Mouse (Mus musculus) CD4-positive, CD25-positive, alpha-beta regulatory T cell, adult 2 months (primary cell): Measurements from ENCODE around the gene Dlx5.

Experiments used
- DNase-seq: peaks from one replicate; pipeline ENCODE4 v3.0.0-alpha.2; 2012; ENCODE audit warnings: low read depth, low spot score

Gene Dlx5

DNA sequence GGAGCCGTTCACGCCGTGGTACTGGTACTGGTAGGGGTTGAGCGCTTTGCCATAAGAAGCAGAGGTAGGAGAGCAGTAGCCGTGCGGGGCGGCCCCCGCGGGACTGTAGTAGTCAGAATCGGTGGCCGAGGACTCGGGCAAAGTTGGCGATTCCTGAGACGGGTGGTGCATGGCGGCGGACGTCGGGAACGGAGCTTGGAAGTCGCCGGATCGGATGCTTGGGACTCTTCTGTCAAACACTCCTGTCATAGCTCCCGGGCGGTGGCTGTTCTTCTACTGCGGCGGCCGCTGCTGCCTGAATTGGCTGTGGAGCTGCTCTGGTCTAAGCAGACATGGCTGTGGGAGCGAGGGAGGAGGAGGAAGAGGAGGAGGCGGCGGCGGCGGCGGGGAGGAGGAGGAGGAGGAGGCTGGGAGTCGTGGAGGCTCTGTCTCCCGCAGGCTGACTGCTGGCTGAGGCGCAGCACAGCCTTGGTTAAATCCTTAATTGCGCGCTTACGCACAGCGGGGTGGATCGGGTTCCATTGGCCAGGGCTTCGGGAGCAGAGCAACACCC, at the start of gene Dlx5:
Dlx5 (minus strand) TSS at position 448 of the 553 bp plus-strand sequence.
- no peak for DNase-seq

DNA sequence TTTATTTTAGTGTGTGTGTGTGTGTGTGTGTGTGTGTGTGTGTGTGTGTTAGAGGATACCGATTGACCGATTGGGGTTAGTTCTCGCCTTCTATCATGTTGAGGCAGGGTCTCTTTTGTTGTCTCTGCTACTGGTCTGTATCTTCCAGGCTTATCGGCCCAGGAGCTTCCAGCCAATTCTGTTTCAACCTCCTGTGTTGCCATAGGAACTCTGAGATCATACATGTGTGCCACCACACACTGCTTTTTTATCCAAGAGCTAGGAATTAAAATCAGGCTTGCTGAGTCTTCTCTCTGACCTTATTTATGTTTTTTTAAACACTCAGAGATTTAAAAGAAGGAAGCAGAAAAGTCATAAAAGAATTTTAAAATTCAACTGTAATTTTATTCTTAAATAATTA, 49.6 kb upstream of the Dlx5 start:
- DNase-seq = no peak

DNA sequence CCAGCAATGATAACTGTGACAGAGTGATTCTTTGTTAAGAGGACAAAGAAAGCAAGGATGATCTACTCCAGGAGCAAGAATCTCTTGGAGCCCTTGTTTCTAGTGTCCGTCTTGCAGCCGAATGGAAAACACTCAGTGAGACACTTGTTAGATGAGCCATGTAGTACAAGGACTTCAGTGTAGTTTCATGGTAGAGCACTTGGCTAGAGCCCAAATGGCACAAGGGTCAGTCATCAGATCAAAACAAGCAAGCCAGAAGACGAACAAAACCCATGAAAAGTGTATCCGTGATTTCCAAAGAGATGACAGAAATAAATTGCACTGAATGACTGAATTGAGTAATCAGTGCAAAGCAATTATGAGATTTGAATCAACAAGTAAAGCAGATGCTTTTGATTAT, 48.9 kb upstream of the Dlx5 start:
- DNase-seq = no peak

DNA sequence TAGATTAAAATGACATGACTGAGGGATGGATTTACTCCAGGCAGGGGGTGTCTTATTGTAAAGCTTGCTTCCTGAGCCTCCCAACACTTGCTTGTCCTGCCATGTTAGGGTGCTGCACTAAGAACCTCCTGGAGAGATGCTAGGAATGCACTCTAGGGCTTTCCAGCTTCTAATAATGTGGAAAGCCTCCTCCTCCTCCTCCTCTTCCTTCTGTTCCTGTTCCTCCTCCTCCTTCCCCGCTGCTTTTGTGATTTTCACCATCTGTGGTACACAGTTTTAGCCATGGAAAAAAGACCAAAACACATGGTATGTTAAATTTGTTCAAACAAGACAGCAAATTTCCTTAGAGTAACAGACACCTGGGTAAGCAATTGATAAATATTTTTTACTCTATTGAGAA, 43.4 kb upstream of the Dlx5 start:
- no peak for DNase-seq

DNA sequence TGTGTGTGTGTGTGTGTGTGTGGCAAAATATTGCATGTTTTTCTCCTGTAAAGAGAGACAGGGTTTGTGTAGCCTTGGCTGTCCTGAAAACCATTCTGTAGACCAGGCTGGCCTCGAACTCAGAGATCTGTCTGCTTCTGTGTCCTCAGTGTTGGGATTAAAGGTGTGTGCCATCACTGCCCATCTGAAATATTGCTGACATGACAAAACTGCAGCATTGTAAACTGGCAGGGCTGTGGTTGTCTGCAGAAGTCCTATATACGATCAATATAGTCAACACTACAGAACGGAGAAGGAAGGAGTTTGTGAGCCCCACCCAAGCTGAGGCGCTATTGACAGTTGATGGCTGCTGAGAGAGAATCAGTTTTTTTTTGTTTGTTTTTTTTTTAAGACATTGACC, 35.4 kb upstream of the Dlx5 start:
- DNase-seq = no peak

DNA sequence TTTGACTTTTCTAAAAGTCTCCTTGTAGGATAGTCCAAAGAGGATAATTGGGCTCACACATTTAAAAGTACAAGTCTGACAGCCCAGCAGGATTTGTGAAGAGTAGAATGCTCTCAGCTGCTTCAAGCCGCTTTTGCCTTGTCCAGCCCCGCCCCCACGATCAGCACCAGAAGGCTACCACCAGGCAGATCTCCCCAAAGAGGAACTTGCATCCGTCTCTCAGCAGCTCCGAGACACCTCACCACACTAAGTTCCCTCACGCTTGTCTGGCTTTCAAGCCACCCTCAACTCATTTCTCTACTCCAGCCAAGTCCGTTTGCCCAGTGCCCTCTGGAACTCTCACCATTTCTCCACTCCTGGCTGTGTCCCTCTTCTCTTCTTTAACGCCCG, 33.6 kb upstream of the Dlx5 start:
- no peak for DNase-seq

DNA sequence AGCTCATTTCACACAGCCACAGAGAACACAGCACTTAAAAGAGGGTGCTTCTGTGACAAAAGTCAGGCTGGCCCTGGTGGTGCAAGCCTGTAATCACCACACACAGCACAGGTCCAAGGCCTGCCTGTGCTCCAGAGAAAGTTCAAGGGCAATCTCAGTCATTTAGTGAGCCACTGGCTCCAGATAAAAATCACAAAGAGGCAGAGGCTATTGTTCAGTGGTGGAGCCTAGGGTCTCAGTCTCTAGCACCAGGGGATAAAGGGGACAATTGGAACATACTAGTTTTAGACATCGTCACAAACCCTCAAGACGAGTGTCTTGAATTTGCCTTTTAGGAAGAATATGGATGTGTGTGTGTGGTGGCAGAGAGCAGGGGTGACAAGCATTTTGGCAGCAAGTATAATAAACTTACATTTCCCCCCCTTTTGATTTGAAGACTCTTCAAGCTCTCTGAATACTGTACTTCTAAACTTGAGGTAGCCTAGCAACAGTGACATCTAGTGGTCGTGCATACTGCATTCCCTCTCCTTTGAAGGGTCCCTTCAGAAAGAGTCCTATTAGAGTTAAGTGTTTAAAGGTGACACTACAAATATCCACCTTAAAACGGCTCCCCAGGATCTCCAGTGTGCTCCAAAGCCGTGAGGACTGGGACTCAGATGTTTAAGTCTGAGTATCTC, 33.1 kb upstream of the Dlx5 start:
- peak; percentile 47 for DNase-seq

DNA sequence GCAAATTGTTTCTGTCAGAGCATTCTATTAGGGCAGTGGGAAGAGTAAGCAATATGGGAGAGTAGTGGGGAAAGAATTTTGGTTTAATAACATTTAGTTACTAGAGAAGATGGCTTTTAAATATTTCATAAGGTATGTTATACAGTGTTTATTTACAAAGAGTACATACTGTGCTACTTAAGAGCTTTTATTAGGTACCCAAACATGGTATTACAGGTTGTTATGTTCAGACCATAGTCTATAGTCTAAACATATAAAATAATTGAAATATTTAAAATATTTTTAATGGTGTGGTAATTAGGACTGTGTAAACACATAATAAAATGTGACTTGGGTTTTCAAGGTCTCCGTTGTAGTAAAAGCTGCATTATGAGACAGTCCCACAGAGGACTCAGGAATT, 32.4 kb upstream of the Dlx5 start:
- DNase-seq = no peak

DNA sequence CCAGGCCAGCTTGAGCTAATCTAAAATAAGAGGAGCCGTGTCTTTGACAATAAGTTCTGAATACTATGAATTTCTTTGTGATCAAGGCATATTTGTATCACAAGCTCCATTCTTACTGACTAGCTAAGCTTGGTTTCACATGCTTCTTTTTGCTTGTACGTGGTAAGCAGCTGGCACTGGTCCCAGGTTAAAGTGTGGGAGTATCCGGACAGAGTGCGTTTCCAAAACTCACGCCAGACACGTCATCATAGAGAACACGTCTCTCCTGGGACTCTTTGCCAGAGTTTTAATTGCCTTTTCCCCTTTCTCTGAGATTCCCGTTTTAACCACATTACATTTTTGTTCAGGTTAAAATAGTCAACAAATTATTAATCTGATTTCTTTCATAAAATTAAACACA, 27.7 kb upstream of the Dlx5 start:
- no peak for DNase-seq

DNA sequence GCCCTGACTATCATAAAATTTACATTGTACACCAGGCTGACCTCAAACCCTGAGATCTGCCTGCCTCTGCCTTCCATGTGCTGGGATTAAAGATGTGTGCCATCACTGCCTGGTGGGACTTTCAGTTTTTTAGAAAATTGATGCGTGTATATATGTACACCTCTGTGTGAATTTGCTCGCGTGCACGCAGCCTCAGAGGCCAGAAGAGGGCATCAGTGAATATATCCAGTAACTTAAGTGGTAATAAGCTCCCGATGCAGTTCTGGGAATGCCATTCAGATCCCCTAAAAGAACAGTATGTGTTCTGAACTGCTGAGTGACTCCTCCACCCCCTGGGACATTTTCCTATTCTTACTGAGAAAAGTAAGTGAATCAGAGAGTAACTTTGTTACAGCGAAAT, 8.2 kb upstream of the Dlx5 start:
- DNase-seq = no peak

DNA sequence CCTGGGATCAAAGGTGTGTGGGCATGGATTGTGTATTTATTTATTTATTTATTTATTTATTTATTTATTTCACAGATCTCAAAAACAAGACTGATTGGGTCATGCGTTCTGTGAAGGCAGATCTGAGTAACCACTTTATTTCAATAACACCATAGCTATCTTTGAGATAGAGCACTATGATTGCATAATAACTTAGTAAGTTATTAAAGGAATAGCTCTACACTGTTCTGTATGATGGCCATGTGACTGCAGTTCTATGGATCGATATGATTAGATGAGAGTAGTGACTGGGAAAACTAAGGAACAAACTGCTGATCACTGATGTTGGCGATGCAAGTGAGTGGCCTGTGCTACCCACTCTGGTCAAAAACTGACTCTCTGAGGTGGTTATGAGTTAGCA, 4.3 kb upstream of the Dlx5 start:
- no peak for DNase-seq

DNA sequence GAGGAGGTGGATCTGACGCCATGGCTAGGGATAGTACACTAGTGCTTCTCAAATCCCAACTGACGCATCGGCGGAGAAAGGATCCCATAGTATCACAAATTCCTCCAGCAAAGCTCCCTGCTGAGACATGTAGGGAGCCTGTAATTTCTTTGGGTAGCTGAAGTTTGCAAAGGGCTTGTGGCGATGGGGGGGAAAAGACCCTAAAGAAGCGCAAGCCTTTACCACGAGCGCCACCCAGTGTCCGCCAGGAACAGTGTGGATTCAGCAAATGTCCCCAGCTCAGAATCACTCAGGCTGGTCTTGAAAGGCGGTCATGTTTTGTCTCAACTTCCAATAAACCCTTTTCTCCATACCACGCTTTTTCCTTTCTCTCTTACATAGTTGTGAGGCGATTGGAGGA, 3.0 kb upstream of the Dlx5 start:
- no peak for DNase-seq

DNA sequence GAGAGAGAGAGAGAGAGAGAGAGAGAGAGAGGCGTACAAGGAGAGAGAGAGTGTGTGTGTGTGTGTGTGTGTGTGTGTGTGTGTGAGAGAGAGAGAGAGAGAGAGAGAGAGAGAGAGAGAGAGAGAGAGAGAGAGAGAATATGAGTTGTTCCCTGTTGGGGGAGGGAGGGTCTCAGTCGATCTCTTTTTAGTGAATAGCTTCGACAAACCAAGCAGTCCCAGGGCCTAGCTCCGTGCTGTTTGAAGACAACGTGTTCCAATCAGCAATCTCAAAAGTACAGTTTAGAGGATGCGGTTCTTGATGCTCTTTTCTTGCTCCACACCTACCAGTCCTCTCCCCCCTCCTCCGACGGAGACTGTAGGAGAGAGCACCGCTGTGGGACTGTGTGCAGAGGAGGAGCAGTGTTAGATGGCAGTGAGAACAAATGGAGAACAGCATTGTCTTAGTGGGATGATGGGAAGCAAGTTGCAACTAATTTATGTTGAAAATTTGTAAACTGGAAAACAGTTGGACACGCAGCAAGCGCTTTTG, 447 bp upstream of the Dlx5 start:
- no peak for DNase-seq

DNA sequence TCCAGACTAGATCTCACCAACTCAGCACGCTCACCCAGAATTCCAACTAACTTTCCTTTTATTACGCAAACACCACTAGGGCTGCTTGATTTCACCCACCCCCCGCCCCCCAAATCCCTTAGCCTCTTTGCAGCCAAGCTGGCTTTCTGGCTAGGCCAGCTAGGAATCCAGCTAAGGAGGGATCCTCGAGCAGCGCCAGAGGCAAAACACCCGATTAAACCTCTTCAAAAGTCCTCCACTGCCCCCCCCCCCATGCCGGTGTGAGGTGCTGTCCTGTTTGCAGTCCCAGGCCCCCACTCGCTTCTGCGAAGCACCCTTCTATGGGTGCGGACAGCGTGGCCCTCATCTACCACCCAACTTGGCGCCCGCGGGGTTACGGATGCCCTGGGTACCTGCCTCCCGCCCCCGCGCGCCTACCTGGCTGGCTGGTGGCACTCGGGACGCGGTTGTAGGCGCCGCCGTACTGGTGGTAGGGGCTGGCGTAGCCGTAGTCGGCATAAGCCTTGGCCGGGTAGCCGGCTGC, 709 bp downstream of the Dlx5 start:
- no peak for DNase-seq

DNA sequence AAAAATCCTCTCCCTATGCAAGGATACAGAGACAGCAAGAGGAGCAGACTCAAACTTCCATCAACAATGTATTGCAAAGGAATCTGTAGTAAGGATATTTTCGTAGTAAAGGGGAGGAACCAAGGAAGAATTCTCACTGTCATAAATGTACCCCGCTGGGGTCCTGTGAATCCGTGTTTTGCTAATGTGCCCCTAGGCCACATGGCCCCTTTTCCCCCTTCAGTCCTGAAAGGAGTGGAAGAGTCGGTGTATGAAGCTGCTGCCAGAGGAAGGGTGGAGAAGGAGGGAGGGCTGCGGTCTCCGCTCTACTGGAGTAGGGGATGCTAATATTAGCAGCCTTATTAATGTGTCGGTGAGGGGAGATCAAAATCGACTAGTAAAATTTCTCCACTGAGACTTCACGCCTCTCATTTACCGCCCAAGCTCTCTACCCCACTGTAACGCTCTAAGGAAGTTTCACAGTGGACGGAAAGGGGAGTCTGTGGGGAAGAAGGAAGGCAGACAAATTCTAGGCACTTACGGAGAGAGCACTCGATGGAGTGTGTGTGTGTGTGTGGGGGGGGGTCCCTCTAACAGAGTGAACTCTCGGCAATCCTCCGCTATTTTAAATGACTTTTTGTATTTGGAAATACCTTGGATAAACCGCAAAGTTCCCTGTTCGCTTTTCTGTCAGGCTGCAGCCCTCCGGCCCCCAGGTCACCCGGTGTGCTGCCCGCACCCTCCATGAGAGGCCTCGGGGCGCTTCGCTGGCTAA, 1.3 kb downstream of the Dlx5 start:
- no peak for DNase-seq

DNA sequence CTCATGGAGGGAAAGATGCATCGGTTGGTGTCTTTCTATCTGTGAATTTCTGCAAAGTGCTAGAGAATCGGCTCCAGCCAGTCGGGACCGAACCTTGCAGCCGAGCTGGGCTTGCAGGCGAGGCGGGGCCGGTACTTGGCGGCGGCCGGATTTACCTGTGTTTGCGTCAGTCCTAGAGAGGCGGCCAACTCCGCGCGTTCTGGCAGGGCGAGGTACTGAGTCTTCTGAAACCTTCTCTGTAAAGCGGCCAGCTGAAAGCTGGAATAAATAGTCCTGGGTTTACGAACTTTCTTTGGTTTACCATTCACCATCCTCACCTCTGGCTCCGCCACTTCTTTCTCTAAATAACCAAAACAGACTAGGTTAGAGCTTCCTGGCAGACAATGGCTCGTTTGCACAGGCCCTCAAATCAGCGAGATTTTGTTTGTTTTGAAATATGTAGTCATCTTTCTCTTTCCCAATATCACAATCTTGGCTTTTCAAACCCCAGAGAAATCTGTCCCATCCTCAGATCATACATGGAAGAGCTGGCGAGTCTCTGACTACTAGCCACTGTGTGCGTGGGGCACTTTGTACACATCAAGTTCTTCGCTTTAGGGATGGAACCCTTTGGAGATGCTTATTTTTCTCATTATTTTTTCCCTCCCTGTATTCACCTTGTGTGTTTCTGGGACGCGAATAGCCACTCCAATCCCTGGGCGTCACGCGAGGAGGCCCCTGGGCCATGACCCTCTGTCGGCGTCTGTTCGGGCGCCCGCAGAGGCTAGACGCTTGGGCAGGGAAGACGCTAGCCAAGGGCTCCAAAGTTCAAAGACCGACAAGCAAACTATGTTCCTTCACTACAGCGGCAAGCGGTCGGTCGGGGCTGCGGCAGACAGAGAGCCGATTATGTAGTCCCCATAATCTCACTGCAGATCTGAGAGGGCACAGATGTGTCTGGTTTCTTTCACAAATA, 2.2 kb downstream of the Dlx5 start:
- DNase-seq = no peak

DNA sequence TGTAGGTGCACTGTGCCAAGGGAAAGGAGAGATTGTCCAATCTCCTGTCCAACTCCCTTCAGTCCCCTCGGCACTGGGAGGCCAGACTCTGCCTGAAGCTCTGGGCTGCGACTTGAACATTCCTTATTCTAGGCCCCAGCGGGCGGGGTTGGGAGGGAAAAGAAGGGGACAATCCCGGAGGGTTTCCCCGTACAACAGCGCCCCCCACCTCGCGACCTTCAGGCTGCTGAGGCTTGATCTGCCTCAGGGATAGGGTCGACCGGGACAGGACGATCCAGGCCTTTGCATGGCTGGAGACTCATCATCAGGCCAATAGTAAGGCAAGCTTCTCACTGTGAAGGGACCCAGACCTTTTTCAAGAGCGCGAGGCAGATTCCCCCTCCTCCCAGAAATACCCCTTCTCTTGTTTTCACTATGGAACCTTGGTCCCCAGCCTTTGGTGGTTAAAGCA, 3.0 kb downstream of the Dlx5 start:
- no peak for DNase-seq

DNA sequence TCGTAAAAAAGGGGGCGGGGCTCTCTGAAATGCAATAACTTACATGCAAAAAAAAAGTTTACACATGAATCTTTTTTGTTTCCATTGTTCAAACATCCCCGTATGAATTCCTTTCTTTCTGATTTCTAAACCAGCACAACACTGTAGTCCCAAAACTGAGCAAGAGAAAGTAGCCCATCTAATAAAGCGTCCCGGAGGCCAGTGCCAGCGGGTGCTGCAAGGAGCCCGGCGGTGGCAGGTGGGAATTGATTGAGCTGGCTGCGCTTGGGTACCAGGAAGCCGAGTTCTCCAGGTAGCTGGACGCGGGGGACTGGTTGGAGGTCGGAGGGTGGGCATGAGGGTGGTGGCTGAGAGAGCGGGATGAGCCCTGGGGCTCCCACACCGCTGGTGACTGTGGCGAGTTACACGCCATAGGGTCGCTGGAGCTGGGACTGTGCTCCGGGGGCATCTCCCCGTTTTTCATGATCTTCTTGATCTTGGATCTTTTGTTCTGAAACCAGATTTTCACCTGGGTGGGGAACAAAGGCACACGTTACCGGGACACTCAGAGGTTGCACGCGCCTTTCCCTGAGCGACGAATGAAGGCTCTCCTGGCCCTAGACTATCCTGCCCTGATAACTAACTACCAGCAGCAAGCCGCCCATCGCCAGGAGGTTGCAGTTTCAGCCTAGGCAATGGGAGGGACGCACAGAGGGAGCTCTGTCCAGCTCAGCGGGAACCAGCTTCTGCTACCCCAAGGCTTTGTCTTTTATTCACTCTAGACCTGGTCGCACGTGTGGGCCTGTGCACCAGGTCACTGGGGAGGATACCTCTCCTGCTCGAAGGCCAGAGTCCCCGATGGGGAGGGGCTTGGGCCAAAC, 3.7 kb downstream of the Dlx5 start:
- DNase-seq = no peak

DNA sequence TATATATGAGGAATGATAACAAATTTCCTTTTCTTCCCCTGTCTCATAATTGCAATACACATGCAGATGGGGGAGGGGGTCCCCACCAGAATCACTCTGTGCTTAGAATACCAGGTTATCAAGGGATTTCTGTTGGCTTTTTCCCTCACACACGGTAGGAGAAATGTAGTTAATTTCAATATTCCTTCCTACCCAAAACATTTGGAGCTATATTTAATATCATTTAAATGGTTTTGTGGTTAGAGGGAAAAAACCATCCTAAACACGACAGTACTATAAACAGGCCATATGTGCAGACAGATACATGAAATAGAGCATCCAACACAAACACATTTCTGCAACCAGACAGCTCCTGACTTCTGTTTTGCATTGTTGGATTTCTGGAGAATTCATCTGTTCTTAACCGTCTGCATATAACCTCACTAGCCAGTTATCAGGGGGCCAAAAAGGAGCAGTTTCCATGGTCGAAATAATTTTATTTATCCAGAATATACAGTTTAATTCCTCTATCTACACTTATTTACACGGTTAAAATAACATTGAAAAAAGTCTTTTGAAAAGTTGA, 4.5 kb downstream of the Dlx5 start:
- no peak for DNase-seq

DNA sequence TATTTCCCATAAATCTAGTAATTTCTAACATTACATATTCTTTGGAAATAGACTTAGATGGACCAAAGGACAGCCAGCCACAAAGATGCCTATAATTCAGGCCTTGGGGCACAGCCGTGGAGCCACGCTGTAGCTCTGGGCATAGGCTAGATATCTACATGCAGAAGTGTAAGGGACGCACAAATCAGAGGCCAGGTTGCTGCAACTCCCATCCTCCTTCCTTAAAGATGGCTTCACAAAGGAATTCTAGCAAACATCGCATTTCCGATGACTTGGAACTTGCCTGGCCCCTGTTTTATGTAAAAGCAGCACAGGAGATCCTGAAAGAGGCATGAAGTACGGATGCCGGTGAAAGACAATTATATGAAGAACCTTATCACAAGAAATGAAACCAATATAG, 5.2 kb downstream of the Dlx5 start:
- DNase-seq = no peak
